Mouse (Mus musculus): ENCODE results near the gene Rfc2.

Gene Rfc2

GRCm38 (mm10) chr5:134648976-134649375 lies 67.8 kb downstream of the Rfc2 start:
- peak; percentile 80 for DNase-seq (ENCODE audit: low read depth)

- DNase-seq (ENCODE audit: low read depth), result peak; percentile 79
These were observed 69.8 kb downstream of the Rfc2 start for GRCm38 (mm10) chr5:134650926-134651325.

All from NIH3T3 (cell line).